Mouse (Mus musculus): ENCODE results near the gene Il31ra.

Gene Il31ra

GRCm38 (mm10) chr13:112569606-112570005 is 24.6 kb downstream of the Il31ra start:
- no peak for DNase-seq (ENCODE audit: extremely low spot score, low spot score)

- no peak for DNase-seq (ENCODE audit: extremely low spot score, low spot score)
Observed at GRCm38 (mm10) chr13:112560554-112561138, 33.5 kb downstream of the Il31ra start.

GRCm38 (mm10) chr13:112556501-112556900 is 37.7 kb downstream of the Il31ra start:
- DNase-seq (ENCODE audit: extremely low spot score, low spot score): no peak

DNA sequence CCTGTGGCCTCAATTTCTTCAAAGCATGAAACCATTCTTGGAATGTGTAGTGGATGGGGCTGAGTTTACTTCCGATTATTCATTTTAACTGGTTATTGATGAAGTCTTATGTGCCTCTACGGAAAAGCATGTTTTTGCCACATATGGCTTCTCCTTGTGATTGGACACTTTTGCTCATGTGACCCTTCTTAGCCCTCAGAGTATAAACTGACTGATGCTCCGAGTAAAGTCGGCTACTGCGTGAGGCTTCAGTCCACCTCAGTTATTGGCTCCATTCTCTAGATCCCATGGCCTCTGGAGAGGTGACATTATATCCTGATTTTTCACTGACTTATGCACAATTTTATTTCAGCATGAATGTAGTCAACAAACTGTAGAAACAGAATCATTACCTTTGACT is 40.9 kb downstream of the Il31ra start:
- DNase-seq (ENCODE audit: extremely low spot score, low spot score): no peak

DNA sequence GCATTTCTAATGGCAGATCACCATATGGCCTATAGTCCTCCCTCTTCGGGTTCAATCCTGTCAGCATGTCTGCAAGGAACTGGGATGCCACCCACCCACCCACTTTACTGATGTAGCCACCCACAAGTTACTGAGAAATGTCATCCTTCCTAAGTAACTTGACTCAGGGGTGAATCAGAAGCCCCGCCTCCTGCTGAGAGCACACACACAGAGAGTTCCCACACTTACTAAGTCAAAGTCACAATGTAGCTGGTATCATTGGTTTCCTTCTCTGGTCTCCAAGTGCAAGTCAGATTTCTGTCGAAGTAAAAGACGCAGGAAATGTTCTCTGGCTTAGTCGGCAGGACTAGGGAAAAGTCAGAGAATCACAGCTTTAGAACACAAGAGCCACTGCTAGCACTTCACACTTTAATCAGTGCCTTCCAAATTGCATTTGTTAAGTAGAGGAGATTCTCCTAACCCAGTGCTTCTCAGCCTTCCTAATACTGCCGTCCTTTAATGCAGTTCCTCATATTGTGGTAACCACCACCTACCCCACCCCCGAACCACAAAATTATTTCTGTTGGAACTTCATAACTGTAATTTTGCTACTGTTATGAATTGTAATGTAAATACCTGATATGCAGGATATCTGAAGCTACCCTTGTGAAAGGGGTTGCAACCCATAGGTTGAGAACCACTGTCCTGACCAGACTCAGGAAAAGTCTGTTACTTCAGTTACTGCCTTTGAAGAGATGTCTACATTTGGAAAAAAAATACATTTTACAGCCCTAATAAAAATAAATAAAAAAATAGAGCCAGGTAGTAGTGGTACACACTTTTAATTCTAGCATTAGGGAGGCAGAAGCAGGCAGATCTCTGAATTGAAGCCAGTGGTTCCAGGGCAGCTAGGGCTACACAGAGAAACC is 42.3 kb downstream of the Il31ra start:
- no peak for DNase-seq (ENCODE audit: extremely low spot score, low spot score)

DNA sequence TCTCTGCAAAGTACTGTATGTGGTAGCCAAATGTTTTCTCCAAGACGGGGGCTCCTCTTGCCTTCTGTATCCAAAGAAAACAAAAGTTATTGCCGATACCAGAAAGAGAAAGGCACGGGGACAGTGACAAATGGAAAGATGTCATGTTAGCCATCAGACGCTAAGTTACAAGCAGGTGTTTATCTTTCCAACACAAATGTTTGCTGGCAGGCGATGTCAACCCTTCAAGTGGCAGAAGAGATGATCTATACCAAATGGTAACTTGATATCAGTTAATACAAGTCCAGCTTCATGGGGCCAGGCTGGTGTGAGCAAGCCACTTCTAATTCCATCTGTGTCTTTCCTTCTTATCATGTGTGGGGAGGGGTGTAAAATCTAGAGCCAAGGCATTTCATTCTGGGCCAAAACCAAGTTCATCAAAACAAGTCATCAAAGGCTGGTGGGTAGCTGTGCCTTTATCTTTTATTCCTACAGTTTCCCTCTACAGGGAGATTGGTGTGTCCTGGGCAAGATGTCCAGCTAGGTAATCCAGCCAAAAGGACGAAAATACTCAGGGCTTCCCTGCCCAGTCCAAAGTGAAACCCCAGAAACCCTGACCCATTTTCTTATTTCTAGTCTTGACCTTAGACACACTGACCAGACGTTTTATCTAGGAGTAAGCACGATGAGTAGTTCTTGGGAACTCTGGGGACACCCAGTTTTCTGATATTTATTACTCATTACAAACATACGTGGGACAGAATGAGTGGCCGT is 52.8 kb downstream of the Il31ra start:
- DNase-seq (ENCODE audit: extremely low spot score, low spot score): no peak

DNA sequence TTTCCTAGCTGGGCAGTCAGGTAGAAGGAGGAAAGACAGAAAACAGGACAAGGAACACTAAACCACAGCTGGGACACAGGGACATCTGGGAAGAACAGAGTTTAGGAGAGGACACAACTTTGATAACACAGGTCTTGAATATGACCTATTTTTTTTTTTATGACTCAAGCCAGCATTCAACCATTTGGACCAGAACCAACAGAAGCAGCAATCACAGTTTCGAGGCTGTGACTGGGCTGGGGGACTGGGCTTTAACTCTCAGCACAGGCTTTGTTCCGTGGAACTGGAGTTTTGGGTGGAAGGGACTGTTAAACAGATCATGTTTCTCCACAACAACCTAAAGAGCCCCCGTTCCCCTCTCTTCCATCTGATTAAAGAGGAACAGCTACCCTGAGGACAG is 53.5 kb downstream of the Il31ra start:
- no peak for DNase-seq (ENCODE audit: extremely low spot score, low spot score)

DNA sequence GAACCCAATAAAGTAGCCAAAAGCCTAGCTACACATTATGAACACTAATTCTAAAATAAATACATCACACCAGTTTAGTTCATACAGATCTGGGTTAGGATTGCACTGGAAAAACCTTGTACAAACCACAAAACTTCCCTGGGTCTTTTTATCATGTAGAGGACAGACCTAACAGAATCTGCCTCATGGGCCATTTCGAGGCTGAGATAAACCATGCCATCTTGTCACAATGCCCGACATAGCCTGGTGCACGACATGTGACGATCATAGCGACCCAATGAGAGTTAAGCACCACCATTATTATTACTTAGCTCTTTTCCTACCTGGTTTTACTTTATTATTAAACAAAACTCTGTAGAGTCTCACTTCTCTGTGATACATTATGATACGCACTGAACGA is 57.1 kb downstream of the Il31ra start:
- DNase-seq (ENCODE audit: extremely low spot score, low spot score): no peak

DNA sequence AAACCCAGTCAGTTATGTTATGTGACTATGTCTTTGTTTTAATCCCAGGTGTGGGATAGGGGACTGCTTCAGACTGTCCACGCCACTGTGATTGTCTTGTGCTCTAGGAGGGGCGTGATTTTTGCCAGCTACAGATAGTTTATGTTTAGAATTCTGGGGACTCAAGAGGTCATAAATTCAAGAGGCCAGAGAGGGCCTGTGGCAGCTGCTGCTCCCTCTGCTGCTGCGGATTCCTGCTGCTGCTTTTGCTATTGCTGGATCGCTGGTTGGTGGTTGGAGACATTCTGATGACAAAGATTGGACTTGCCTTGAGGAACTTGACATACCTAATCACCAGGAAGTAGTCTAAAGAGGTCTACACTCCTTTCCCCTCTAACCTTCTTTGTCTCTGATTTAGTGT is 57.5 kb downstream of the Il31ra start:
- DNase-seq (ENCODE audit: extremely low spot score, low spot score): no peak

- DNase-seq (ENCODE audit: extremely low spot score, low spot score): no peak
Observed at GRCm38 (mm10) chr13:112533556-112533955, 60.6 kb downstream of the Il31ra start.

DNA sequence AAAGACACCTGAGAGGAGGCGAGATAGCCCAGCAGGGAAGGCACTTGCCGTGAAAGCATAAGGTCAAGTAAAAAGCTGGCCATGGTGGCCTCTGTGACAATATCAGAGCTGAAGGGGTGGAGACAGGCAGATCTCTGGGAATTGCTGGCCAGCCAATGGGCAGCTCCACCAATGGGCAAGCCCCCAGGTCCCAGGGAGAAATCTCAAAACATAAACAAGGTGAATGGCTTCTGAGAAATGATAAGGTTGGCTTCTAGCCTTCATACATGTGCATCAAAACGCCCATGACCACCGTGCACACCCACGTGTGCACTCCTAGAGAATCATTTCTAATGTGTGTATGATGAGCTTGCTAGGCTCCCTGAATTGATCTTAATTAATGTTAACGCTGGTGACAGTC is 61.9 kb downstream of the Il31ra start:
- DNase-seq (ENCODE audit: extremely low spot score, low spot score): no peak

- DNase-seq (ENCODE audit: extremely low spot score, low spot score): peak; percentile 71
Observed at GRCm38 (mm10) chr13:112529893-112530292, 64.3 kb downstream of the Il31ra start.

DNA sequence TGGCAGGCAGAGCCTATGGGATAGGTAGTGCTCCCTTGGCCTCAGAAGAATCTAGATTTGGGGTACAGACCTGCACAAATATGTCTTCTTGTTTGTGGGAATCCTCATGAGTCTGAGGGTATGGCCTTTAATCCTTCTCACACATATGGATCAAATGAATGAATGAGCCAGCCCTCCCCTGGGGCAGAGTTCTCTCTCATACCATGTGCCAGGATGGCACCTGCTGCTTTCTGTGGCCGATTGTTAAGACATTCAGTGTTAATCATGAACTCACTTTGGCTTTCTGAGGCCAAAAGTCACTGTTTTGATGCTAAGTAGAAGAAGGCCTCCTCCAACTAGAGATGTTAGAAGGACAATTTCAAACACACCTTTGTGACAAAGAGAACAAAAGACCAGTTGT is 67.0 kb downstream of the Il31ra start:
- no peak for DNase-seq (ENCODE audit: extremely low spot score, low spot score)

DNA sequence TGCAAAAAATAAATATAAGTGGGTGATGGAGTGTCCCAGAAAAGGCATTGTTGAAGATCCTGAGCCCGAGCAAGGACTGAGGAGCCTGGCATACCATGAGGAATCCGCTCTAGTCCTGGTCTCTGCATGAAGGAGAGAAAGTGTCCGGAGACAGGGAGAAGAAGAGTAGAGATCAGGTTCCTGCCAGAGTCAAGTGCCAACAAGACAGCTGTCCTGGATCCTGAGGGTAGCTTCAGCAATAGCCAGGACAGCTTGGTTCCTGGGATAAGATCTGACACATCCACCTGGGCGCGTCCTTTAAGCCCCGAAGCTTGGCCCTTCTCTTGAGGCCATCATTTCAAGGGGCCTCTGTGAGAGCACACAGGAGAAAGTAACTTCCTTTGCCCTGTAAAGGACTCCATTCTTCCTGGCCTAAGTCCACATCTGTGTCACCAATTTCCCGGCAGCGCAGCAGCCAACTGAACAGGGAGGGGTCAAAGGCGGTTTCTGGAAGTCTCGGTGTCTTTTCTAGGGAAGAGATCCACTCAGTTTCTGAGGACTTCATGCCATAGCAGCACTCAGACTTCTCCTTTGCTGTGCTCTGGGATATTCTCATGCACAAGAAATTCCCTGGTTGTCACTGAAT is 70.7 kb downstream of the Il31ra start:
- DNase-seq (ENCODE audit: extremely low spot score, low spot score): no peak

DNA sequence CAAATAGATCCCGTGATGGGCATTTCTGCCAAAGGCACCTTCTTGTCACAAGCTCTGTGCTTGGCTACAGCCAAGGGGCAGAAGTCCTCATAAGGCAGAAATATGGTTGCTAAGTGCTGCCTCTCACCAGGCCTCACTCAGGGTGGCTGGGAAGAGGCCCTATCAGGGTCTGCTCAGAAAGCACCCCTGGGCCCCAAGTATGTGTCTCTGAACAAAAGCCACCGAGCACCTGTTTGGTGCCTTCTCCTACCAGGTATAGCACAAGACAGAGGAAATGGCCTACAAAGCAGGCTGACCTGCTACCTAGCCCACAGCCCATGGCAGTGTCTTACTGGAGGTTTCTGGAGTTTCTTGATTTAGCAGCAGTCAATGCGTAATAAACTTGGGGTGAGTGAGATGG is 71.3 kb downstream of the Il31ra start:
- DNase-seq (ENCODE audit: extremely low spot score, low spot score): no peak

DNA sequence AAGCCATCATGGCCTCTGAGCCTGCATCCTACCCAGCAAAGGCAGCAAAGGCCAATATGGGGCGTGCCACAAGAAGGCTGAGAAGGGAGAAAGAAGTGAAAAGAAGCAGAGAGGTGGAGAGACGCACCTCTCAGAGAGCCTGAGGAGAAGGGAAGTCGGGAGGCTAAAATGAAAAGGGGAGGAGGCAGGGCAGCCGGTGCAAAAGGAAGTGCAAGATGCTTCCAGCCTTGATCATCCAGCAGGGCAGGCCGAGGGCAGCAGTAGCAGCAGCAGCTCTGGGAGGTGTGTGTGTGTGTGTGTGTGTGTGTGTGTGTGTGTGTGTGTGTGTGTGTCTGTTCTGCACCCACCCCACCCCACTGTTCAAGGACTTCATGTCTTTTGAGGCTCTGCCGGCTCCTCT is 71.9 kb downstream of the Il31ra start:
- no peak for DNase-seq (ENCODE audit: extremely low spot score, low spot score)

DNA sequence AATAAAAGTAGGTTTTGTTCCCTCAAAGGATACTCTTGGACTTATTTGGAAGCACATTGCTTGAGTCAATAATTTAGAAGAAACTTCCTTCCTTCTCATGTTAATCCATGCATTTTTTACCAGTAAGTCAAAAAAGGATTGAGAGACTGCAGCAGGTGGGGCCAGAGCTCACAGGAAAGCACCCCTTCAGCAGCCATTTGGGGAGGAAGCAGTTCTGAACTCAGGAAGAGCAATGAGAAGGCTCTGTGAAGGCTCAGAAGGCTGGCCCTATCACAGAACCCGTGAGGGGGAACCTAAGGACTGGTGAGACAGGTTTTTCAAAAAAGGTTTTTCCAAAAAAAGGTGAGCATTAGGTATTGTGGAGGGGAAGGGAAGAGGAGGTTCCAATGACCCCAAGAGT is 79.6 kb downstream of the Il31ra start:
- no peak for DNase-seq (ENCODE audit: extremely low spot score, low spot score)

DNA sequence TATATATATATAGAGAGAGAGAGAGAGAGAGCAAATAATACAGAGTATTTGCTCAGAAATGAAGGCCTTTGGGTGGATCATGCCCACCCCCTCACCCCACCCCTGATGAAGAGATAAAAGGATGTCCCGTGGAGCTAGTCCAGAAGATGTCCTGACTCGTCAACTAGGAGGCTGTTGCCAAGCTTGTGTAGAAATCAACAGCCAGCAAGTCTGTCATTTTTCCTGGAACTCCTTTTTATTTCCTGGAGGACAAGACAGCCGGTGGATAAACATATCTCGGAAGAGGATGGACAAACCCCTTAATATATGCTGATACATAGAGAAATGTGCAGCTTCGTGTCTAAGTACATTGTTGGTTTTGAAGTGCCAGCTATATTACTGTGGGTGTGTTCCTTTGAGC is 81.3 kb downstream of the Il31ra start:
- no peak for DNase-seq (ENCODE audit: extremely low spot score, low spot score)

DNA sequence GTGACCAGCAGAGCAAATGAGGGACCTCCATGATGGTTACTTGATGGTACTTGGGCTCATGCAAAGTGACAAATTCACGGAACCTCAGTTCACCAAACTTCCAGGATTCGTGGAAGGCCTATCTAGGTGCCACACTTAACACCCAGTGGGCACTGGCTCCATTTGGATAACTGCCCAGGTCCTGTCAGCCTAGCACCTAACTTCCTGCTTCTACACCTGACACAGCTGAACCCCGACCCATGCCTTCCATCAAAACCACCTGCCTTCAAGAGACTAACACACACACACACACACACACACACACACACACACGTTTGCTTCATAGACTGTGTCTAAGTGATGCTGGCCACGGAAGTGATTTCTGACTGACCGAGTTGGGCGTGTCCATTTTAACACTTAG is 82.3 kb downstream of the Il31ra start:
- DNase-seq (ENCODE audit: extremely low spot score, low spot score): no peak

DNA sequence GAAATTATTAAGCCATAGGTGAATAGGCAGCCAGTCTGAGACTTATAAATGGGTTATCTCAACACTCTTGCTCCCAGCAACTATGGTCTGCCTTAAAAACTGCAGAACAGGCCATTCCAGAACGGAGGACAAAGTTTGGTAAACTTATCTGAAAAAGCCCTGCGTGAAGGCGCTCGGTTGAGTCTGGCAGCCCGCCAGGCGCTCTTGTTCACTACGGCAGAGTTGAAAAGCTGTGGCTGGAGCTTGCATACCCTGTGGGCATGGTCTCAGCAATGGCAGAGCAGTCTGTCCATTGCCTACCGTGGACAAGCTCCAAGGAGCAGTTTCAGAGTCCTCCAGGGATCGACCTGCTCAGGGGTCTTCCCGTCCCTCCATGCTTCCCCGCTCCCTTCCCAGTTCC is 82.9 kb downstream of the Il31ra start:
- DNase-seq (ENCODE audit: extremely low spot score, low spot score): no peak

- no peak for DNase-seq (ENCODE audit: extremely low spot score, low spot score)
Observed at GRCm38 (mm10) chr13:112510437-112511212, 83.5 kb downstream of the Il31ra start.

Measured in neural tube, embryonic 10.5 days (tissue).